Comparison of ENCODE assay signal across 17 mouse cellular contexts in the genomic region with DNA sequence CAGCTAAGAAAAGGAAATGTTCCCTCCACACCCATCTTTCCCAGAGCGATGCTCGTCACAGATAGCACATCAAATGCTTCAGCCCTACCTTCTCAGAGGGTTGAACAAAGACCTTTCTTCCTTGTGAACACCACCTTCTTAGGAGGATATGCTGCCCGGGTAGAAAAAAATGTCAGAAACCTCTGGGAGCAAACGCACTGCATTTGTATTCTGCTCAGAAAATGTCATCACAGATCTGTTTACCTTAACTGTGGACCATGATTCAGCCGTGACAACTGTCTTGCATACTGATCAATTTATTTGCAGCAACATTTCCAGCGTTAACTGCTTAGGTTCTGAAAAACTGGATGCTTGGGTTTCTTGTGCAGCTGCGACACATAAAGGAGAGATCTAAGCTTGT. TPM values are rescaled to one million over a fixed set of nuclear protein-coding genes. Genes with fewer than 3 reads are reported as not detected.
DNase-seq lines count a peak whose midpoint lies in the region; ATAC-seq and TF ChIP-seq lines count a peak whose summit lies in the region.
"Had no signal": no experiment of that assay in that cellular context is flagged by ENCODE, and none has a peak within 500 bp of the region (broad histone marks: within the 10 kb centered on the region; RNA-seq: fewer than 3 reads in every experiment).

No protein-coding gene starts in this region.

- H3K4me2 ChIP-seq in hindbrain, embryonic 14.5 days (replicated peaks): peak overlapping the region; percentile 21
- H3K4me2 ChIP-seq in midbrain, postnatal 0 days (ENCODE audit: low read depth, low read length, poor library complexity, severe bottlenecking): peak overlapping the region; percentile 18; the same call in 1 of the 2 replicates
- H3K4me2 ChIP-seq: limb, embryonic 15.5 days; lung, embryonic 14.5 days had no signal

- peak overlapping the region; percentile 31; the same call in 1 of the 2 replicates for H3K4me3 ChIP-seq in layer of hippocampus, adult 2 months
- H3K4me3 ChIP-seq in cortical plate, adult 2 months (ENCODE audit: insufficient read depth, low read length): peak overlapping the region; percentile 26
- no peak overlapping the region for H3K4me3 ChIP-seq in hindbrain, embryonic 14.5 days (replicated peaks; ENCODE audit: low read length)
- H3K4me3 ChIP-seq in midbrain, postnatal 0 days (ENCODE audit: low read depth, low read length): no peak overlapping the region; the same call in 1 of the 2 replicates
- H3K4me3 ChIP-seq: limb, embryonic 15.5 days had no signal

- TF ChIP-seq POLR2A in cortical plate, adult 2 months (IDR thresholded peaks at IDR 0.05; ENCODE audit: extremely low read depth, insufficient read depth, low read length): no peak

- H3K36me3 ChIP-seq in hindbrain, embryonic 14.5 days (replicated peaks; ENCODE audit: control insufficient read depth, insufficient read depth): no peaks in the 10 kb centered on the region
- no peaks in the 10 kb centered on the region for H3K36me3 ChIP-seq in midbrain, postnatal 0 days (ENCODE audit: insufficient read depth, low read length)
- H3K36me3 ChIP-seq: G1E; limb, embryonic 15.5 days had no signal

- peaks cover 17% of the 10 kb centered on the region for H3K4me1 ChIP-seq in cortical plate, adult 2 months (ENCODE audit: control insufficient read depth, insufficient read depth, low read length)
- peaks cover 19% of the 10 kb centered on the region for H3K4me1 ChIP-seq in hindbrain, embryonic 14.5 days (replicated peaks; ENCODE audit: control insufficient read depth, insufficient read depth, low read length)
- peaks cover 17% of the 10 kb centered on the region; the same call in 1 of the 2 replicates for H3K4me1 ChIP-seq in midbrain, postnatal 0 days (ENCODE audit: insufficient read depth, low read length)
- H3K4me1 ChIP-seq: limb, embryonic 15.5 days had no signal

- no peak for TF ChIP-seq CTCF in layer of hippocampus, adult 2 months (conservative IDR thresholded peaks at IDR 0.05)
- no peak for TF ChIP-seq CTCF in cortical plate, adult 2 months (IDR thresholded peaks at IDR 0.05; ENCODE audit: extremely low read depth, insufficient read depth, low read length)
- TF ChIP-seq CTCF in midbrain, postnatal 0 days (IDR thresholded peaks at IDR 0.05): no peak

- H3K9ac ChIP-seq in hindbrain, embryonic 14.5 days: peak overlapping the region; percentile 2; the same call in 1 of the 2 replicates
- H3K9ac ChIP-seq in midbrain, postnatal 0 days (replicated peaks; ENCODE audit: low read length, poor library complexity, severe bottlenecking): peak overlapping the region; percentile 40; the same call in 1 of the 2 replicates
- H3K9ac ChIP-seq: limb, embryonic 15.5 days; lung, embryonic 14.5 days had no signal

- 63% methylated on average over 7 of the region's 7 CpGs for WGBS in hindbrain, embryonic 14.5 days
- WGBS in midbrain, postnatal 0 days: 32% methylated on average over 7 of the region's 7 CpGs

- no peak for ATAC-seq in hindbrain, embryonic 14.5 days (ENCODE audit: low FRiP score)
- ATAC-seq in midbrain, postnatal 0 days (ENCODE audit: low FRiP score): peak; percentile 42; the same call in 1 of the 2 replicates
- ATAC-seq: intestine, embryonic 16.5 days had no signal

- peak overlapping the region; percentile 82 for H3K27ac ChIP-seq in layer of hippocampus, adult 2 months
- peak overlapping the region; percentile 87 for H3K27ac ChIP-seq in cortical plate, adult 2 months (ENCODE audit: insufficient read depth, low read length)
- peak overlapping the region; percentile 84 for H3K27ac ChIP-seq in hindbrain, embryonic 14.5 days
- peak overlapping the region; percentile 48 for H3K27ac ChIP-seq in midbrain, postnatal 0 days (ENCODE audit: low read depth, low read length)
- H3K27ac ChIP-seq: limb, embryonic 15.5 days had no signal

- no peaks in the 10 kb centered on the region for H3K27me3 ChIP-seq in hindbrain, embryonic 14.5 days (ENCODE audit: control insufficient read depth, insufficient read depth, low read length)
- no peaks in the 10 kb centered on the region for H3K27me3 ChIP-seq in midbrain, postnatal 0 days (ENCODE audit: insufficient read depth, low read length)
- H3K27me3 ChIP-seq: limb, embryonic 15.5 days had no signal

- H3K9me3 ChIP-seq in hindbrain, embryonic 14.5 days (ENCODE audit: control insufficient read depth, low read length): no peaks in the 10 kb centered on the region
- H3K9me3 ChIP-seq in midbrain, postnatal 0 days (ENCODE audit: low read length): no peaks in the 10 kb centered on the region
- H3K9me3 ChIP-seq: G1E; limb, embryonic 15.5 days had no signal

- DNase-seq in layer of hippocampus, adult 2 months (ENCODE audit: low spot score in 2 of 2): peak in 1 of 2 experiments; percentile 41
- DNase-seq in layer of hippocampus, postnatal 10 days (ENCODE audit: low spot score in 2 of 2): no peak
- no peak for DNase-seq in hindbrain, embryonic 14.5 days (ENCODE audit: low spot score)
- DNase-seq in midbrain, postnatal 0 days (ENCODE audit: low spot score): no peak
- no peak for DNase-seq in testis, postnatal 14 days (ENCODE audit: low spot score)
- DNase-seq in adrenal gland, adult 2 months: no peak
- DNase-seq: adrenal gland, postnatal 10 days; heart, adult 18-20 months; kidney, postnatal 14 days; layer of hippocampus, postnatal 36 days; lung, embryonic 14.5 days; retina, postnatal 1 day; spleen, adult 18-20 months had no signal

RNA-seq across cellular contexts. Expression of a gene that starts 37.7 kb away (rescaled TPM):
- total RNA-seq in layer of hippocampus, adult 2 months (2021): 100 to 1,000 TPM; 146 to 163 TPM
- total RNA-seq in layer of hippocampus, postnatal 10 days (2021): 100 to 1,000 TPM; 160 to 172 TPM
- polyA plus RNA-seq in cortical plate, adult 2 months (2012; rRNA removed): 172 and 190 TPM in 2 replicates
- 67.4 and 78.3 TPM in 2 replicates for polyA plus RNA-seq in hindbrain, embryonic 14.5 days (2014; fragmentation: Nextera tagmentation; extraction: Ambion mirVana)
- total RNA-seq in midbrain, postnatal 0 days (2014; rRNA removed): 165 and 166 TPM in 2 replicates
- 62.9 and 63.1 TPM in 2 replicates for polyA plus RNA-seq in midbrain, postnatal 0 days (2015; fragmentation: Nextera tagmentation; extraction: Ambion mirVana)
- total RNA-seq in adrenal gland, adult 2 months (2021): 10 to 100 TPM; 27.2 to 40.0 TPM
- polyA plus RNA-seq in adrenal gland, adult 2 months (2012; rRNA removed): 18.5 and 20.2 TPM in 2 replicates
- polyA plus RNA-seq: G1E had no signal

Comparison
In these comparisons a context has a peak if more than half of its experiments do, and no peak if none do; other contexts are left out.
1. H3K4me3 ChIP-seq: peak in layer of hippocampus, adult 2 months (single experiment) and cortical plate, adult 2 months (single experiment); none in hindbrain, embryonic 14.5 days (single experiment) and midbrain, postnatal 0 days (single experiment).
2. Peak in every context shown above with its lines, with median percentiles within 50 percentile points of each other: H3K27ac ChIP-seq.